Mouse (Mus musculus) c-Kit-positive CD71-negative TER-119-negative erythroid progenitor cells, embryonic 14.5 days (primary cell): ENCODE measurements around the gene Sf3b6.
A peak's percentile ranks its signal among the peaks of the same experiment; 100 is the strongest.
"Not testable (repeated sequence)": the region's sequence is repeated elsewhere in the genome, so short reads cannot be mapped to it uniquely, and the experiment has no call there.

Source experiments
- DNase-seq: peaks from one replicate; pipeline ENCODE4 v3.0.0-alpha.2; 2013; ENCODE audit warnings: low read depth

Gene Sf3b6

GRCm38 (mm10) chr12:4817361-4818101 lies at the start of gene Sf3b6:
Gene Sf3b6, plus strand, starts transcription at chr12:4817544.
- DNase-seq: peak; percentile 99

- peak; percentile 82 for DNase-seq
Observed at GRCm38 (mm10) chr12:4768492-4769332, 48.6 kb upstream of the Sf3b6 start, which contains the start of the genes Pfn4 and Fam228b. Gene Pfn4, plus strand, starts transcription at chr12:4769022. Gene Fam228b, minus strand, starts transcription at chr12:4769267.

GRCm38 (mm10) chr12:4769333-4769723 lies 48.0 kb upstream of the Sf3b6 start:
- DNase-seq: no peak

- DNase-seq: no peak
Observed at GRCm38 (mm10) chr12:4774895-4775587, 42.3 kb upstream of the Sf3b6 start.

- DNase-seq: no peak
Observed at GRCm38 (mm10) chr12:4775588-4775949, 41.8 kb upstream of the Sf3b6 start.

GRCm38 (mm10) chr12:4777734-4778133 lies 39.6 kb upstream of the Sf3b6 start:
- no peak for DNase-seq

- DNase-seq: no peak
Observed at GRCm38 (mm10) chr12:4780245-4780644, 37.1 kb upstream of the Sf3b6 start.

GRCm38 (mm10) chr12:4781270-4781669 lies 36.1 kb upstream of the Sf3b6 start:
- DNase-seq: no peak

- not testable (repeated sequence) for DNase-seq
Observed at GRCm38 (mm10) chr12:4781725-4782404, 35.5 kb upstream of the Sf3b6 start.

- DNase-seq: no peak
Observed at GRCm38 (mm10) chr12:4783598-4783997, 33.7 kb upstream of the Sf3b6 start.

- no peak for DNase-seq
Observed at GRCm38 (mm10) chr12:4784466-4784865, 32.9 kb upstream of the Sf3b6 start.

- not testable (repeated sequence) for DNase-seq
Observed at GRCm38 (mm10) chr12:4788128-4788527, 29.2 kb upstream of the Sf3b6 start.

GRCm38 (mm10) chr12:4793718-4794117 lies 23.6 kb upstream of the Sf3b6 start:
- DNase-seq: no peak

GRCm38 (mm10) chr12:4797471-4797870 lies 19.9 kb upstream of the Sf3b6 start:
- DNase-seq: not testable (repeated sequence)

GRCm38 (mm10) chr12:4811036-4811435 lies 6.3 kb upstream of the Sf3b6 start:
- DNase-seq: no peak

- no peak for DNase-seq
Observed at GRCm38 (mm10) chr12:4811705-4812104, 5.6 kb upstream of the Sf3b6 start.

- DNase-seq: no peak
Observed at GRCm38 (mm10) chr12:4813636-4814035, 3.7 kb upstream of the Sf3b6 start.

GRCm38 (mm10) chr12:4816680-4817360 lies 524 bp upstream of the Sf3b6 start:
- no peak for DNase-seq

- no peak for DNase-seq
Observed at GRCm38 (mm10) chr12:4827256-4827655, 9.9 kb downstream of the Sf3b6 start.

- no peak for DNase-seq
Observed at GRCm38 (mm10) chr12:4836959-4837358, 19.6 kb downstream of the Sf3b6 start.

- DNase-seq: no peak
Observed at GRCm38 (mm10) chr12:4840010-4840409, 22.7 kb downstream of the Sf3b6 start.
